Mouse (Mus musculus) cortical plate, adult 2 months (tissue): Measurements from ENCODE around the gene Suclg2. TPM values are rescaled to one million over a fixed set of nuclear protein-coding genes. Genes with fewer than 3 reads are reported as not detected.
A peak's percentile ranks its signal among the peaks of the same experiment; 100 is the strongest.

Experiments used
- H3K27ac ChIP-seq: fragments of 200-500 bp; 2 replicates; pipeline ENCODE4 v1.5.1; 2012; ENCODE audit warnings: low read length, control low read depth, inconsistent platforms; ENCODE audit not compliant: insufficient read depth
- H3K4me1 ChIP-seq: fragments of 200-500 bp; 2 replicates; pipeline ENCODE4 v1.6.1; 2011; ENCODE audit warnings: low read length; ENCODE audit not compliant: control insufficient read depth, insufficient read depth
- H3K4me3 ChIP-seq: fragments of 200-500 bp; 2 replicates; pipeline ENCODE4 v1.5.1; 2011; ENCODE audit warnings: mild to moderate bottlenecking, low read length, control low read depth; ENCODE audit not compliant: insufficient read depth
- CTCF ChIP-seq: fragments of 200-500 bp; IDR thresholded peaks from 2 replicates; pipeline ENCODE4 v1.5.1; 2011; ENCODE audit warnings: mild to moderate bottlenecking, control low read depth, low read length; ENCODE audit not compliant: insufficient read depth; ENCODE audit errors: extremely low read depth
- POLR2A ChIP-seq: fragments of 200-500 bp; IDR thresholded peaks from 2 replicates; pipeline ENCODE4 v1.6.1; 2011; ENCODE audit warnings: mild to moderate bottlenecking, low read length, control low read depth; ENCODE audit not compliant: insufficient read depth; ENCODE audit errors: extremely low read depth
- polyA plus RNA-seq: library from polyadenylated mRNA; depleted of rRNA; stranded (reverse); fragments of >200 nt; gene quantifications from 2 replicates; pipeline ENCODE4 v1.2.3, GENCODE M21; 2012

The Suclg2 gene
- polyA plus RNA-seq, 1 experiment: 19.3 TPM

DNA sequence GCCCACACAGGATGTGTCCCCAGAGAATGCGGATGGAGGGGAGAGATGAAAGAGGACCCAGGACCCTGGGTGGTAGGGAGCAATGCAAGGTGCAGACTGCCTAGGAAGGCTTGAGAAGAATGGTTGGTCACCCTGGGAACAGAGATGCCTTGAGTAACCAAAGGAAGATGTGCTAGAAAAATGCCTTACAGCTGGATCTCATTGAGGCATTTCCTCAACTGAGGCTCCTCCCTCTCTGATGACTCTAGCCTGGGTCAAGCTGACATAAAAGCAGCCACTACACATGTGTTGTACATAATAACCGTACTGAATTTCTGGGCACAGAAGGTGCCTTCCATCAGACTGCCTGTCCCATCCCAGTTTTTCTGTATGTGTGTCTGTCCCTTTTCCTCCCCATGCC is 227.6 kb downstream of the Suclg2 start:
- no peak overlapping the region for H3K4me3 ChIP-seq
- no peaks in the 10 kb centered on the region for H3K4me1 ChIP-seq
- TF ChIP-seq POLR2A: no peak
- no peak for TF ChIP-seq CTCF
- H3K27ac ChIP-seq: no peak overlapping the region

DNA sequence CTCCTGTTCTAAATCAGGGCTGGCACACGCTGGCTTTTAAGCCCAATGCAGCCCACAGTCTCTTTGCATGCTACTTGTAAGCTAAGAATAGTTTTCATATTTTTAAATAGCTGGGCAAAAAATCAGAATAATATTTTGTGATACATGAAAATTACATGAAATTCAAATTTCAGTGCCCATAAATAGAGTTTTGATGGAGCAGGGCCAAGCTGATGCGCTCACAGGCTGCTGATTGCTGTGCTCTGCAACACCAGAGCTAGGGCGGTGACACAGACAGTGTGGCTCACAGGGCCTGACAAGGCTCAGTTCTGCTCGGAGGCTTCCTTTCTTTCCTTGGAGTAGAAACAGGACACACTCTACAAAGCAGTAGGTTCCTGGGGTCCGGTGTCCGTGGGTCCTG is 232.8 kb downstream of the Suclg2 start:
- Histone ChIP-seq H3K4me3 (no peak overlapping the region), H3K4me1 (no peaks in the 10 kb centered on the region), H3K27ac (no peak overlapping the region)
- TF ChIP-seq CTCF: no peak
- no peak for TF ChIP-seq POLR2A

DNA sequence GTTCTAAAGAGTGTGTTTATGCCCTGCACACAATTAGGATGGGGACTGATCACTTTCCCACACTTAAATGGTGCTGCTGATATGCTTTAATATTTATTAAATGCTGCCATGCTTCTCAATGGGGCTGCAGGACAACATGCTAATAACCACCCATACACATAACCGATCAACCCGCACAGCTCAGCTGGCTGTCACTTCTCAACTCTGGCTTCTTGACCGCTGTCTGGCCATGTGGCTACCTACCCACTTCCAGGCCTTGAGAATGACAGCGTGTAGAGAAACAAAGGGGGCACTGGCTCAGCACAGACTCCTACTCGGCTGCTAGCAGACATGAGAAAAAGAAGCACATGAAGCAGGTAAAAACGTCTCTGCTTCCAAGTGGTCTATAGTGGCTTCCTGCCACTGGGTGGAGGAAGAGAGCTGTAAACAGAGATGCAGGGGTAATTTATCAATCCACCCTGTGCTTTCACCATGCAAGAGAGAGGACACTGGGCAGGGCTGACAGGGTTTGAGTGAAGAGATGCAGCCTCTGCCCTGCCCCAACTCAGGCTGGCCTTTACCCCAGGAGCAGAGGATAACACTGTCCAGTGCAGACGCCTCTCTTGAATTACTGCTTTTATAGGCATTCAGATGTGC is 234.3 kb downstream of the Suclg2 start:
- no peaks in the 10 kb centered on the region for H3K4me1 ChIP-seq
- H3K4me3 ChIP-seq: no peak overlapping the region
- TF ChIP-seq POLR2A (no peak), CTCF (peak; percentile 77)
- H3K27ac ChIP-seq: no peak overlapping the region

DNA sequence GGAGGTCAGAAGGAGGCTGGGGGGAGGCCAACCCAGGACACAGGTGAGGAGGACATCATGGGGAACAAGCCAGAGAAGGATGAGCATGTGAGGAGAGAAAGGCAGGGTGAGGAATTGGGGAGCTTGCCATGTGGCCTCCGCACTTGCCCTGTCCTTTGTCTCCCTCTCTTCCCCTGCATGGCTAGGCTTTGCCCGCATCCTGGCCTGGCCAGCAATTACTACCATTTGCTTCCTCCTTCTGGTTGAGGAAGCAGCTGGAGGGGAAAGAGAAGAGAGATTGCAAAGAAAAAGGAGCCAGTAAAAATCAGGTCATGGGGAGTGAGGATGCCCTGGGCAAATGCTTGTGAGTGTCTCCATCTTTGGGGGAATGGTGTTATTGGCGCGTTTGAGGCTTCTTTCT is 234.9 kb downstream of the Suclg2 start:
- TF ChIP-seq POLR2A (no peak), CTCF (no peak)

GRCm38 (mm10) chr6:95483127-95483526 is 235.5 kb downstream of the Suclg2 start:
- H3K4me3 ChIP-seq: no peak overlapping the region
- TF ChIP-seq POLR2A: no peak
- no peak for TF ChIP-seq CTCF
- no peak overlapping the region for H3K27ac ChIP-seq
- no peaks in the 10 kb centered on the region for H3K4me1 ChIP-seq

More for the DNA sequence above, 234.9 kb downstream of the Suclg2 start:
- no peak overlapping the region for H3K27ac ChIP-seq
- no peaks in the 10 kb centered on the region for H3K4me1 ChIP-seq
- H3K4me3 ChIP-seq: no peak overlapping the region

GRCm38 (mm10) chr6:95479801-95480200 is 238.8 kb downstream of the Suclg2 start:
- TF ChIP-seq CTCF: no peak
- no peaks in the 10 kb centered on the region for H3K4me1 ChIP-seq
- no peak overlapping the region for H3K4me3 ChIP-seq
- no peak overlapping the region for H3K27ac ChIP-seq

DNA sequence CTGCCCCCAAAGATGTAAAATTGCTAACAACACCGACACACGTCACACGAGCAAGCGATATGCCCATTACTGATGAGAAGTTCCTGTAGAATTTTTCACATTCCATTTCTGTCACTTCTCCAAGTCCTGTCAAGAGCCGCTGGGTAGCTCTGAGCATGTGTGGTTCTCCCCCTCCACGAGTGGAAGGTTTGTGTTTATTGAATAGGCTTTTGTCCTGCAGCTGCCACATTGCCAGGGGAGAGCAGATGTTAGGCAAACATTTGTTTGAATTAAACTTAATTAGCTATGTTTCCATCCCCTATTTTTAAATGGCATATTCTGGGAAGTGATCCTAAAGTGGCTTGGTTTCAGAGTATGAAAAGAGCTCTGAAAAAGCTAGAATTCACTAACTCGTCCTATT is 249.1 kb downstream of the Suclg2 start:
- Histone ChIP-seq H3K4me3 (no peak overlapping the region), H3K27ac (no peak overlapping the region), H3K4me1 (no peaks in the 10 kb centered on the region)
- TF ChIP-seq POLR2A (no peak), CTCF (no peak)

- TF ChIP-seq CTCF (no peak), POLR2A (no peak)
- no peak overlapping the region for H3K27ac ChIP-seq
- H3K4me3 ChIP-seq: no peak overlapping the region
- H3K4me1 ChIP-seq: no peaks in the 10 kb centered on the region
Measured at GRCm38 (mm10) chr6:95465322-95465721, 253.3 kb downstream of the Suclg2 start.

- Histone ChIP-seq H3K27ac (no peak overlapping the region), H3K4me1 (no peaks in the 10 kb centered on the region), H3K4me3 (no peak overlapping the region)
- TF ChIP-seq CTCF (no peak), POLR2A (no peak)
Measured at GRCm38 (mm10) chr6:95459372-95459771, 259.2 kb downstream of the Suclg2 start.

DNA sequence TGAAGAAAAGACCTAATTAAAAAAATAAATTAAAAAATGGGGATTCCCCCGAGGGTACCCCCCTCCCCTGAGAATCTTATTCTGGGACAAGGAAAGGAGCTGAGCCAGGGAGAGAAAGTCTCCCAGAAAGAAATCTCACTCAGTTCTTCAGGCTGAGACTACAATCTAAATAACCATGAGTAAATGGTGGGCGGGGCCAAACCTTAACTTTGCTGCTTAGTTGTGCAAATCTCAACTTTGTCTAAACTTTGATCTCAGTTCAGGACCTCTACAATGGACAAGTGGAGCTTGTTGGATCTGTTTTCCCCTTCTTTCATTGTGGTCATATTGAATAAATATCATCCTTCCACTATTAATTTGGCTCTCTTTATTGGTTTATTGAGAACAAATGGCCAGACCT is 272.4 kb downstream of the Suclg2 start:
- no peak overlapping the region for H3K27ac ChIP-seq
- H3K4me3 ChIP-seq: no peak overlapping the region
- TF ChIP-seq CTCF (no peak), POLR2A (no peak)
- H3K4me1 ChIP-seq: no peaks in the 10 kb centered on the region

- Histone ChIP-seq H3K4me3 (no peak overlapping the region), H3K27ac (no peak overlapping the region), H3K4me1 (no peaks in the 10 kb centered on the region)
- TF ChIP-seq POLR2A (no peak), CTCF (no peak)
Measured at GRCm38 (mm10) chr6:95445036-95445435, 273.6 kb downstream of the Suclg2 start.
